Mouse (Mus musculus): Measurements from ENCODE around the gene Stag2. TPM values are rescaled to one million over a fixed set of nuclear protein-coding genes. Genes with fewer than 3 reads are reported as not detected.

The Stag2 gene
- polyA plus RNA-seq (2017; shearing (Covaris generic)) = 10 to 100 TPM; 60.5 to 70.6 TPM

GRCm38 (mm10) chrX:42148788-42149556 lies at the start of gene Stag2:
Gene Stag2, plus strand, starts transcription at chrX:42149317.

Other genes starting within 250 kb of the Stag2 start
- 100 to 1,000 TPM; 126 to 134 TPM for gene Thoc2, start 228.6 kb upstream of the Stag2 start, polyA plus RNA-seq (2017; shearing (Covaris generic))
- 10 to 100 TPM; 11.6 to 13.5 TPM for gene Xiap, start 89.6 kb upstream of the Stag2 start, polyA plus RNA-seq (2017; shearing (Covaris generic))